Mouse (Mus musculus) layer of hippocampus, adult 8-10 months (tissue): ENCODE results near the gene Prelp. TPM values are rescaled to one million over a fixed set of nuclear protein-coding genes. Genes with fewer than 3 reads are reported as not detected.

Experiments used
- DNase-seq, 2 experiments: peaks; one replicate each; pipeline ENCODE4 v3.0.0; 2022; ENCODE audit warnings: low spot score in 2 of 2
- total RNA-seq, 4 experiments: library from RNA; stranded (reverse); gene quantifications; 2 replicates each; pipeline ENCODE4 v1.2.4; 2022

Prelp gene
- total RNA-seq, 4 experiments from 2014 or later, result 18.3 to 22.9 (median 20.2) TPM

DNA sequence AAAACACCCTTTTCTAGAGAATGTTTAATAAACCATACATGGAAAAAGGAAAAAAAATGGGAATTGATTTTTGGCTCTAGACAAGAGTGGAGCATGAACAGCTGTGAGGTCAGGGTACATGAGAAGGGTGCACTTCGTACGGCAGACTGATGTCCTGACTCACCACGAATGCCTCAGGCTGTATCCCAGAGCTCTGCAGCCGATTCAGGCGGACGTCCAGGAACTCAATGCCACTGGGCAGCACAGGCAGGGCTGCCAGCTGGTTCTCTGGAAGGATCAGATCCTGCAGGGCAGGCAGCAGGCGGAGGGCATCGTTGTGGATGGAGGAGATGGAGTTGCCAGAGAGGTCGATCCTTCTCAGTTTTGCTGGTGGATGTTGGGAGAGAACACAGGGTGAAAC is 20.4 kb downstream of the Prelp start:
- no peak for DNase-seq

DNA sequence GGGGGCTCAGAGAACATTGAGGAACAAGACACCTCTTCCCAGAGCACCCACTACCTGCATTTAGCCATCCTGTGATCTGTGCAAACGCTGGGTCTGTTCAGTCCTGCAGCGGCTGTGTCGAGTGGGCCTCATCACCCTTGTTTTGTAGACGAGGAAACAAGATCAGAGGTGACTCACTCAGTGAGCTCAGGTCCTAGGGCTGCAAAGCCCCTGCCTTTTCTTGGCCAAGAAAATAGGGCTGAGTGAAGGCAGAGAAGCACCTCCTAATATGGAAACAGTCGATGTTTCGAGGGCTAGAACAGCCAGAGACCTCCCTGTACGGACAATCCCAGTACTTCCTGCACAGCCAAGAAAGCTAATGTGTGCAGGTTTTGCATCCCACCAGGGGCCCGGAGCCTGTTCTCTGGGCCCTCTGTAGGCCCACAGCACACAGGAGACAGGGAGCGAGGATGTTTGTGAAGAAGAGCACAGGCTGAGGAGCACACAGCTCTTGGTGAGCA is 22.1 kb downstream of the Prelp start:
- no peak for DNase-seq

DNA sequence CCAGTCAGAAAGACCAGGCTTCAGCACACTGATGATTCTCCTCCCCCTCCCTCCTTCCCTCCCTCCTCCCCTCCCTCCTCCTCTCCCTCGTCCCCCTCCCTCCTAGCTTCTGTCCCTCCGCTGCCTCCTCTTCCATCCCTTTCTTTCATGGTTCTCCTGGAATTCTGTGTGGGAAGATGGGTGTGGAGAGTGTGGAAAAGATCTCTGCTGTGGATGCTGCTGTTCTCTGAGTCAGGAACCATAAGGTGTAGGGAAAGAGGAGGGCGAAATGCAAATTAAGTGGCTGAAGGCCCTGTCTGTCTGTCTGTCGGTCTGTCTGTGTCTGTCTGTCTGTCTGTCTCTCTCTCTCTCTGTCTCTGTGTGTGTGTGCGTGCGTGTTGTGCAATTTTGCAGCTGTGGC is 23.9 kb downstream of the Prelp start:
- DNase-seq, result no peak

DNA sequence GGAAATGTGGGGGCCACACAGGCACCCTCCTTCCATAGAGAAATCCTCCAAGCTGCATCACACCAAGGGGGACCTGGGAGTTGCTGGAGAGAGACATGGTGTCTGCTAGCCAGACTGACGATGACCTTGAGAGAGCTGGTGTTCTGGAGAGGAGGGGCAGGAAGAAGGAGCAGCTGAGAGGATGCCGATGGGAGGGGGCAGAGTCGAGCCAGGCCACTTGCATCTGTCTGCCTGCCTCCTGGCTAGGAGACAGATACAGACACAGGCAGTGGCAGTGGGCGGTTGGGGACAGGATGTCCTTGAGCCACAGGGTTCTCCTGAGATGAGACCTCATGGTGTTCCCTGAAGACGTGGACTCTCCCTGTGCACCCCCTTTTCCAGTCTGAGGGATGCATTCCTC is 29.7 kb downstream of the Prelp start:
- no peak for DNase-seq

DNA sequence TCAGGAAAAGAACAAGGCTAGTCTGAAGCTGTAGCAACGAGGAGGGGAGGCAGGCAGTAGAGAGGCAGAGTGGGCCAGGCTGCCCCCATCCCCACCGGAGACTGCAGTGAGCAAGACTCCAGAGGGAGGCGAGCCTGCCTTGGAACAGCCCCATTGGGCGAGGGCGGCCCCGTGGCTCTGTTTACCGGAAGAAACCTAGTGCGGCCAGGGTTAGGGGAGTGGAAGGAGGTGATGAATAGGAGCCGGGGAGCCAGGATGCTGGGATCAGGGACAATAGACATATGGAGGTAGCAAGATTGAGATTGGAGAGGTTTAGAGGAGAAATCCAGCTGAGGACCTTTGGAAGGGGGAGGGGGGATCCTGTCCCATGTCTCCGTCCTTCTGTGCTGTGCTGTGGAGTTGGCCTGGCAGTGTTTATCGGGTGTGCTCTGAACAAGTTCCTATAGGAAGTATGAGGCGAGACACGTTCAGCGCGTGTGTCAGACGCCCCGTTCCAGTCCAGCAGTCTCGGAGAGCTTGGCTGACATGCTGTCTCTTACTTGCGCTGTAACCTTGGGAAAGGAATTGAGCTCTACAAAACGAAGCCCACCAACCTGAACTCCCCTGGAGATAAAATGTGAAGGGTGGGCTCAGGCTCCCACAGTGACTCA is 31.1 kb downstream of the Prelp start:
- no peak for DNase-seq

DNA sequence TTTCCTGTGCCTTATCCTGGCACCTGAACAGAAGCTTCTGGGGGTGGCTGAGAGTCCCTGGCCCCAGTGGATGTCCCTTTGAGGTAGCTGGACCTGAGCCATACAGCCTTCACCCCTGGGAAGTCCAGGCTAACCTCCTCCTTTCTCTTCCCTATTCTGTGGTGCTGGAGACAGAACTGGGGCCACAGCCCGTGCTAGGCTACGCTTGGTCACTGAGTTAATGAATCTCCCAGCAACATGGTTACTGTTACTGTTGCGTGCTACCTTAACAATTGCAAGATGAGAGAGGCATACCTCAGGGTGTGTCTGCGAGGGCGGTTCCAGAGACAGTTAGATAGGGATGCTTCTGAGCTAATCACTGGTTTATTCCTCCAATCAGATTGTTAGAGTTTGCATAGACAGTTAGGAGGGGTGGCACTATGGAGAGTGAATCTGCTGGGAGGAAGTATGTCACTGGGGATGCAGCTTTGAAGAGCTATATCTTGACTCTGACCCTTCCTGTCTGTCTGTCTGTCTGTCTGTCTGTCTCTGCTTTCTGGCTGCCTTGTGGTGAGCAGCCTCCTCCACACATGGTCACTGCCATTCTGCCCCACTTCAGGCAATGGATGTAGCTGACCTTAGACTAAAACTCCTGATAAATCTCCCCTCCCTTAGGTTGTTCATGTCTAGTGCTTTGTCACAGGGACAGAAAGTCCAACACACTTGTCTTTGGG is 33.5 kb downstream of the Prelp start:
- DNase-seq, result no peak

DNA sequence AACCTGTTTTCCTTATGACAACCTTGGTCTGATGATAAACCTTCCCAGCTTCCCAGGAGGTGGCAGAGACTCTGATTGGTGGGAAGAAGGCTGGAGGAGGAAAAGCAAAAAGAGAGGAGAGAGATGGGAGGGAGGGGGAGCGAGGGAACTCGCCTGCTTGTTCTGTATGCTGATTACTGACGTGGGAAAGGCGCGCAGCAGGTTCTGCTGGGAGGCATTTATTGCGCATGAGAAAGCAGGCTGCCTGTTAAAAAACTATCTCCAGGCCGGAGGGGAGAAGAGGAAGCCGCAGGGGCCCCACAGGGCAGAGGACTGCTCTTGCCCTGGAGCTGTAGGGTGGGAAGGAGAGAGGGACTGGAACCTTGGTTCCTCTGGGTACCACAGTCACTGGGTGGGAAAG is 34.2 kb downstream of the Prelp start:
- DNase-seq, result peak; percentile 61 to 66

DNA sequence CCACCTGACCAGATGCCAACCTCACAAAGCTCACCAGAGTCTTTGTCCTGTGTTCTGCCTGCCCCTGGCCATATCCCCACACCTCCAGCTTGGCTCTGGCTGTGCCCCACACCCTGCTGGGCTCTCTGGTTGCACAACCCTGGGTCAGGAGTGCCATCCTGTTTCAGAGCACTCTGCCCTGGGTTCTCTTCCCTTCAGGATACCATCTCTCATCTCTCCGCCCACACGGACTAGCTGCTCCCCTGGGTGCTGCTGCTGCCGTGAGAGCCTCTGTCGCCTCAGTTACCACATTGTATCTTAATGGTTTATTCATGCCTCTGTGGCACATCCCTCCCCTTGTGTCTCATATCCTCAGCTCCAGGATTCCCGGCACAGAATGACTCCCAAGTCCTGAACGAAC is 34.8 kb downstream of the Prelp start:
- DNase-seq, result no peak

DNA sequence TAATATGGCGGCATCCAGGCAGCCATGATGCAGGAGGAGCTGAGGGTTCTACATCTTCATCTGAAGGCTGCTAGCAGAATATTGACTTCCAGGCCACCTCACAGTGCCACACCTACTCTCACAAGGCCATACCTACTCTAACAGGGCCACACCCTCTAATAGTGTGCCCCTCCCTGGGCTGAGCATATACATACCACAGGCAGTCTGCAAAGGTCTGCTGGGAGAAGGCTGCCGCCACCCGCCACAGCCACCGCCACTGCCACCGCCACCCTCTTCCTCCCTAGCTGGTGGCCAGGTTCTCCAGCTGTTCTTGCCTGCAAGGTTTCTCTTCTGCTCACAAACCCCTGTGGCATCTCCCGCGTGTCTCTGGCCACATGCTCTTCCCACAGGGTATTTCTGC is 35.4 kb downstream of the Prelp start:
- DNase-seq, result no peak

DNA sequence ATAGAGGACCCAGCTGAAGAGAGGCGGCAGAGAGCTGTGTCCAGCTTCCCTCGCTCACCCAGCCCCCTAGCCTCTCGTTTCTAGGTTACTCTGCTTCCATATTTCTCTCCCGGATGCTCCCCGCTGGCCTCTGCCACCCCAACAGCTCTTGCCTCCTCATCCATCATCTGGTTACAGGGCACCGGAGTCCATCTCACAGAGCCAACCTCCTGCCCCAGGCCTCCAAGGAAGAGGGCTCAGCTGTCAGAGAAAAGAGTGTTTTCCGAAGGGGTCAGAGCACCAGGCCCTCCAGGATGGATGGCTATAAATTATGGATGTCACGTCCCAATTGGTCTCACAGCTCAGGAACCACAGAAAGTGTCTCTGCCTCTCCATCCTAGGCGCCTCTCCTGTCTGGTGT is 36.5 kb downstream of the Prelp start:
- no peak for DNase-seq

DNA sequence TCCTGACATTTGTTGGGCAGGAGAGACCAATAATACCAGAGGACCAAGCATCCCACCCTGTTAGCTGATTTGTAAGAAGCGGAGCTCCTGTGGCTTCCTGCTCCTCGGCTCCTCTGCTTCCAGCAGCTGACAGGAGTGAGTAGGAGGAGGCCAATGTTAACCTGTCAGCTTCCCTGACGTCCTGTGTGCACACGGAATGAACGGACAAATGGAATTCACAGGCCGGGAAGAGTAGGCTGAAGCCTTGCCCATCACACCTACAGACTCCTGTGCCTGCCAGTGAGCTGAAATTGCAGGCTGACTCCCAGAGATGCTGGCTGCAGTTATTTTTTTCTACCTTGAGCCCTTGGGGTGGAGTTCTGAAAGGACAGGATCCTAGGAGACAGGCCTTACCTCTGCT is 37.1 kb downstream of the Prelp start:
- no peak for DNase-seq

DNA sequence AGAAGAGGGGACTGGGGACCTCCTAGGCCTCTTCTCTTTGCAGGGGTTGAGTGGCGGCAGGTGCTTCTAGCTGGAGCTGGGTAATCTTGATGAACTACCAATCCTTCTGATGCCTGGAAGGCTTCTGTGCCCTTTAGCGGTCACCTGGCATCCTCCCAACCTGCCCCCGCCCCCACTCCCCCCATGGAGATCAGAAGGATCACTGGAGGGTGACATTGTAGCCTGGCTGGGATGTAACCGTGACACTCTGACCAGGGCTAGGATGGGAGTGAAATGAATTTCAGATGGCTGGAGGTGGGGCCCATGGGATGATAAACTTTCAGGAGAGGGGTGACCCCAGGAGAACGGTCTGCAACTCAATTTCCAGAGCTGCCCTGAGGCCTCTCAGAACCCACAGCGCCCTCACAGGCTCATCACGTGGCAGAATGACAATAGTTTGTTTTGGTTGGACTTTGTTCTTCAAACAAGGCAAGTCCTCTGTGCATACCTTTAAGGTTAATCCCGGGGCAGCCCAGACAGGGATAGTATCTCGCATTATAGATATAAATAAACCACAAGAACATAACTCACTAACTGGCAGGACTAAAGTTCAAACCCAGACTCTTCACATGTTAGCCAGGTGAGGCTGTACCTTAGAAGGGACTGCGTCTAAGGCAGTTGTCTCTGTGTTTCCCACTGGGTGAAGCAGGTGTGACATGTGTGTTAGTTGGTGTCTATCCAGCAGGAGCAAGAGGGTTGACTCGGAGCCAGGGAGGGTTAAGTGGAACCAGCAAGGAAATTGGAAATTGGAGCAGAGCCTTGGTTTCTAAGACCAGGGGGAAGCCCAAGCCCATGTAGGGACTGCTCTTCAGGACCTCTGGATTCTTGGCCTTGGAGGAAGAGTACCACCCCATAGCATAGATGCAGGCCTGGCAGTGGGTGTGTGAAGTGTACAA is 38.7 kb downstream of the Prelp start:
- no peak for DNase-seq

DNA sequence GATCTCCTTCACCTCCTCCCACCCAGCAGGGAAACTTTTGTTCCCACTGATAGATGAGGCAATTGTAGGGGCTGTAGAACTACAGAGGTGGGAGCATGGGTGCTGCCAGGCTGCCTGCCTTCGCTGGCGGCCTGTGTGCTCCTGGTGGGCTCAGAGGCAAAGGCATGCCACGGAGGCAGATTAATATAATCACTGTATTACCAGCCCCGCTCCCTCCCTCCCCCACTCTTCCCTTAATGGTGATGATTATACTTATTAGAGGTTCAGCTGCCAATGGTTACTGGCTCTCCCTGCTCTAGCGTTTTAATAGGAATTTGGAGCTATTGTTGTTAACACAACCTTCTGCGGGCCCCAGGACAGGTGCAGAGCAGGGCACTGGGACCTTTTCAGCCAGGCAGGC is 39.4 kb downstream of the Prelp start:
- DNase-seq, result no peak

DNA sequence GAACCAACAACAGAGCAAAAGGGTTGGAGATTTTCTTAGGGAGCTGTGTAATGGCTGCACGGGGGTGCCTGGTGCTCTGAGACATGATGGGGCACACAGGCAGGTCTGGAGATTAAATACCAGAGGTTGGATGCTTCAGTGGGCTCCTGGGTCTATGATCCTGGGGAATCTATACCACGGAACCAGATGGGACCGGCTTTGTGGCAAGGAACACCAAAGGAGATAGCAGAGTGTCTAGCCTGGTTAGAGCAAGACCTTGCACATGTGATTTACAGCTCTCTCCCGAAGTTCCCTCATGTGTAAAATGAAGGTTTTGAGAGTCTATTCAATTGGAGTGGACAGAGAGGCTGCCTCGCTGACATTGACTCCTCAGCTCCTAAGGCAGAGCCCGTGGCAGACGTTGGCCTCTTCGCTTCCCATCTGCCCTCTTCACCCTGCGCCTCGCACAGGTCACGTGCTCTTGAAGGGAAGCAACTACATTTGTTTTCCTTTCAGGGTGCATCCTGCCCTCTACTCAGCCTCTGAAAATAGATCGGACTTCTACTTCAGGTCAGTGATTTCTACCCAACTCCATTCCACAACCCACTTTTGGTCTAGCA is 42.3 kb downstream of the Prelp start:
- no peak for DNase-seq

DNA sequence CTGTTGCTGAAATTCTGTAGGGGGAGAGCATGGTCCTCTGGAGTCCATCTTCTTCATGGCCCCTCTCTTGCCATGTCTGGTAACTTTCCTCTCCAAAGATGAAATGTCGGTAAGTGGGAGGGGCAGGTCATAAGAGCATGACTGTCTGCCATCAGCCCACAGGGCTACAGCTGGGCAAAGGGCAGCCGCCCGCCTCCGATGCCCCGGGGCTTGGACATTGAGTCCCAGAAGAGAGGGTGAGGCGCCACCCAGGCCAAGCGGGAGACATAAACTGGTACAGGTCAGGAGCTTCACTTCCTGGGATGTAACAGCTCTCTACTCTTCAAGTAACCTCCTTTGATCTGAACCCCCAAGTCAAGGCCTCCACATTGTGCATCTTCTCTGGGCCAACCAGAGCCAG is 44.3 kb downstream of the Prelp start:
- DNase-seq, result no peak

DNA sequence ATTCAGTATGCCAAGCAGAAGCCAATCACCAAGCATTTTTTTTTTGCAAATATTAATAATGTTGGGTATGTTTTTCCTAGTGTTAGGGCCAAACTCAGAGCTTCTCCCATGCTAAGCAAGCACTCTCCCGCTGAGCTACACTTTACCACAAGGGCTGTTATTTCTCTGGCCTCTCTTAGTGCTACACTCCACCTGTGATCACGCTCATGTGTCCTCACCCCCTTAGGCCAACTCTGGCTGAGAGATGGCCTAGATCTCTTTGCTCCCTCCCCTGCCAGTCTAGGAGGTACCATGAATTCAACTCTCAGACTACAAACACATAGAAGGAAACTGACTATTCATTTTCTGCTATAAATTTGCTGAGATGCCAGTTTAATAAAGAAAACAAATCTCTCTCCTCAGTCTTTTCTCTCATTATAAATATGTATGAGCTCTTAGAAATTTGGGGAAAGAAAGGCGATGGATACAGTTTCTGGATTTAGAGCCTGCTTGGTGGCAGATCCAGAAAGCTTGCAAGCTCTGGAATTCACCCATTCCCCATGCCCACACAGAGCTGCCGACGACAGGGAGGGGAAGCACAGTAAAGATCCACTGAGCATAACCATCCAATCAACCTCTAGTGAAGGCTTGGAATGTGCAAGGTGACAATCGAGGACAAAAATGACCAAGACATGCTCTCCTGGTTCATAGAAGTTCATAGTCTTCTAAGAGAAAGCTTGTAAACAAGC is 48.0 kb downstream of the Prelp start:
- DNase-seq, result no peak

DNA sequence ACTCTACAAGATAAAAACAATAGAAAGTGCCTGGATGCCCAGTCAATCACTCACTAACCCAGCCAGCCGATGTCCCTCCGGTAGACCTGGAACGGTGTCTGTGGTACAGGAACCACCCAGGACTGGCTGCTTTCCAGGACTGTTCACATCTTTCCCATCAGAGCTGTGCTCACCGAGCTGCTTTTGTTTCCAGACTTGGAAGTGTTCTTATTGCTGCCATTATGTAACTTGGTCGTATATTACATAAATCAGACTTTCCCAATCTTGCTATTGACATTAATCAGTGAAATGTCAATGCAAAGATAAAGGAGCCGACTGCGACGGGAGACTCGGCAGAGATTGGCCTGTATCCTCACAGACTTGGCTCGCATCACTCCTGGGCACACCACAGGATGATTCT is 50.0 kb downstream of the Prelp start:
- no peak for DNase-seq

DNA sequence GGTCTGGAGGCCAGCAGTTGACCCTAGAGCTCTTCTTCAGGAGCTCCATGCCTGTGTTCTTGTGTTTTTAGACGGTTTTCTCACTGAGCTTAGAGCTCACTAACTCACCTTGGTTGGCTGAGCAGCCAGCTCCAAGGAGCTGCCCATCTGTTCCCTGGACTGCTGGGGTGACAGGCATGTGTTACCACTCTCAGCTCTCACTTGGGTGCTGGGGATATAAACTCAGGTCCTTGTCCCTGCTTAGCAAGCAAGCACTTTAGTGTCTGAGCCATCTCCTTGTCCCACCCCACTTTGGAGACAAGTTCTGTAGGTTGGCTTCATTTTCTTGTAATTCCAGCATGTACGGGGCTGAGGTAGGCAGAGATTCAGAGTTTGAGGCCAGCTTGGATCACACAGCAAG is 52.0 kb downstream of the Prelp start:
- DNase-seq, result no peak

DNA sequence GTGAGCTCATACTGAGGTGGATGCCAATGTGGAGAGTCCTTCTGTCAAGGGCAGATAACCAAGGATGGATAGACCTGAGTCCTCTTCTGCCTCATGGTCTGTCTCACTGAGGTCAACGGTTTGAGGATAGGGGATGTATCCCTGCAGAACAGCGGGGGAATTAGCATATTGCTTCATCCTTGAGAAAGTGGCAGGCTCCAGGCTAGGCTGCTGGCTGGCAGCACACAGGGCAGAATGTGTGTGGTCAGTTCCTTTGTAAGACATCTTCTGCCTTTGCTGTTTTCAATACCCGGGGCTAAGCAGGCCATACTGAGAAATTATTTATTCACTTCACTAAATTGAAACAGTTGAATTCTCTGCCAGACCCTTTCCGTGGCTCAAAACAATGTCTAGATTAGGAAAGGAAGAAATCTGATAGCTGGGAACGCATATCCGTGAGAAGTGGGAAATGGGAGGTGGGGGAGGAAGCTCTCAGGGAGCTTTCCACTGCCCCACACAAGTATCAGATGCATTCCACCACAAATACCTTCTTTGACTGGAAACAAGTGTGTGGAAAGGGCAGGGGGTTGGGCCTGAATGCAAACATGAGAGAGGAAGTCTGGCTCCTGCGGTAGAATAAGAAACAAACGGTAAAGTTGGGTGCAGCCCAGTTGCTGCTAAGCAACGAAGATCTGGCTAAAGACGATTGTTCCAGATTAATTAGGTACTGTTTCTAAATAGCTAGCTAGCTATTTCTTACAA is 57.8 kb downstream of the Prelp start:
- DNase-seq, result no peak

DNA sequence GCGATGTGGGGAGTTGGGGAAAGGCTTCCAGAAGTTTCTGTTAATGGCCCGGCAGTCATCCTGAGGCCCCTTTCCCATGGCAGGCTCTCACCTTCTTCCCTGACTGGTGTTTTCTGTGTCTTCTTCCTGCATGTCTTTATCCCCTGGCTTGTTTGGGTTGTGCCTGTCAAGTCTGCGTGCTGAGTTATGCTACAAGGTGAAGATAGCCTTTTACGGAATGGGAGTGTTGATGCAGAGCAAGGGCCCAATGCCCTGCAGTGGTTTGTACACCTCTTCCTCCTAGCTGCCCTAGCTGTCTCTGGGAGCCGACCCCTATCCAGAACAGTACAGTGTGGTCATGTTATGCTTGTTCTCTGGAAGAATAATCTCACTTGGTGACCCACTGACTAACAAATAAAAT is 60.2 kb downstream of the Prelp start:
- no peak for DNase-seq
